Mouse (Mus musculus): ENCODE data around the gene Rhno1.

The Rhno1 gene

DNA sequence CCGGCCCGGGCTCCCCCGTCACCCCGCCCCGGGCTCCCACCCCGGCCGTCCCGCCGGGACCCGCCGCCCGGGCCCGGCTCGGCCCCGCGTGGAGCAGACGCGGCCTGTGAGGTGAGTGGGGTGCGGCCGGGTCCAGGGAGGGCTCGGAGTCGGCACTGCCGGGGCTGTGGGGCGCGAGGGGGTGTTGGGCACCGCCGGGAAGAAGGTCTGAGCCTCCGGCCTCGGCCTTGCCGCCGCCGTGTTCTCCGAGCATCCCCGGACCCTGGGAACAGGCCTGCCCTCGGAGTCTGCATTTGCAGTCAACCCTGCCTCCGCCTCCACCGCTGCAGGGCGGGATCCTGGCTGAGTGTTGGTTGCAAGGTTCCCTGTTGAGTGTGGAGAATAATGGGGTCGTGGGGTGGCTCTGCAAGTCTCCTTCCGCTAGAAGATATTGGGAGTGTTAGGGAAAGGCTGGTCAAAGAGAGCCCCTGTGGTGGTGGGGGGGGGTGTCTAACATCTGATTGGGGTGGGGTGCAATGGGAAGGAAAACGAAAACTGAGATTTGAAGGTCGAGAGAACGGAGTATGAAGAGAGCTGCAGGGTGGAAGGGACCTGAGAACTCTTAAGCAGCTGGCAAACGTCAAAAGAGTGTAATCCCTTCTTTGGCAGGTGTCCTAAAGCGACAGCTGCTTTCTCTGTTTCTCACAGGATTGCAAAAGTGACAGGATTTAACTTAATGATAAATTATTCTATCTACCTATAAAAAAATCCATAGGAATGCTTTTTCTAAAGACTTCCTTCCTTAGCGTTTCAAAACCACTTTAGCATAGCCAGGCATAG, 505 bp upstream of the Rhno1 start:
- no peak for DNase-seq (ENCODE audit: low spot score)

GRCm38 (mm10) chr6:128361901-128362300, 810 bp downstream of the Rhno1 start:
- DNase-seq (ENCODE audit: low spot score) = no peak

DNA sequence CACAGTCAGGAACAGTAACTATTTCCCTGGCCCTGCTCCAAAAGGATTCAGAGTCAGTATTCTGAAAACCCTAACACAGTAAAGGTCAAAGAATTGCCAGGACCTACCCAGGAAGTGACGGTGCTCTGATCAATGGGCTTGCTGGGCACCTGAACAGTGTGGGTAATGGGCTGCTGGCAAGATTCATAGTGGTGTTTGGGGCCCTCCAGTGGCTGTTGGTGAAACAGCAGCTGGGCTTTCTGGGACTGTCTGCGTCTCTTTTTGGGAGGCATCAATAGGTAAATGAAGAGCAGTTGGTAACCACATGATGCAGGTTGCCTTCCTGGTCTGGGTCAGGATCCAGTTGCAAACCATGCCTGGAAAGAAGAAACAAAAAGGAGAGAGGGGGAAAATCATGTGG, 3.7 kb downstream of the Rhno1 start:
- peak; percentile 72 for DNase-seq (ENCODE audit: low spot score)

- peak; percentile 89 for DNase-seq (ENCODE audit: low spot score)
Observed at GRCm38 (mm10) chr6:128355726-128356416, 6.8 kb downstream of the Rhno1 start, which contains the start of gene Tulp3. Gene Tulp3, minus strand, starts transcription at chr6:128355851.

DNA sequence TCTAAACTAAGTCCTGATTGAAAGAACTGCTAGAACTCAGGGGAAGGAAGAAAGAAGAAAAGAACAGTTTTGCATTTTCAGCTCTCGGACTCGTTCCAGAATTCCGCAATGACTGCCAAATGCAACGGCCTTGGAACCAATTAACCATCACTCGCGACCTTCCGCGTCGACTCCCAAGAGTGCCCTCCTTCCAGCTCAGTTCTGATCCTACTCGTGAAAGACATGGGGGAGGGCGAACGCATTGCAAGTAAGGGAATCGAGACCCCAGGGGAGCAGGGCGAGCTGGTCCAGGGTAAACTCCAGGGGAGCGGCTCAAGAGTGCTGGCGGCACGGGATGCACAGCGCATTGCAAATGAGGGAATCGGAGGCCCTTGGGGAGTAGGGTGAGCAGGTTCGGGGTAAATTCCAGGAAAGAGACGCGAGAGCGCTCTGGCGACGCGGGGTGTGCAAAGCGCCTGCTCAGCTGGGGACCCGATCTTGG, 7.5 kb downstream of the Rhno1 start:
- DNase-seq (ENCODE audit: low spot score) = no peak

DNA sequence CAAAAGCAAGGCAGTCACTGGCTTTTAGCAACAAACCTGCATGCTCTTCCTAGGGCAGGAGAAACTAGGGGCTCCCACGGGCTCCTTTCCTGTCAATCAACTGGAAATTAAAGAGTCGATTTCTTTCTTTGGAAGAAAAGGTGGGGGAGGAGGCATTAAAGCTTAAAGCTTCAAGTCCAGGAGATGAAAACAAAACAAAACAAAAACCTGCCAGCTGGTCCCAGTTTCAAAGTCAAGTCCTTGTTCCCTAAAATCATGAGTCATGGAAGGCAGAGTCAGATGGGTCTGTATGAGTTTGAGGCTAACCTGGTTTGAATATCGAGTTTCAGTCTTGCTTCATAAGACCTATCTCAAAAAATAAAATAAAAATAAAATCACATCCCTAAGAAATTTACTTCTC, 8.6 kb downstream of the Rhno1 start:
- no peak for DNase-seq (ENCODE audit: low spot score)

GRCm38 (mm10) chr6:128349711-128350110, 13.0 kb downstream of the Rhno1 start:
- DNase-seq (ENCODE audit: low spot score) = no peak

DNA sequence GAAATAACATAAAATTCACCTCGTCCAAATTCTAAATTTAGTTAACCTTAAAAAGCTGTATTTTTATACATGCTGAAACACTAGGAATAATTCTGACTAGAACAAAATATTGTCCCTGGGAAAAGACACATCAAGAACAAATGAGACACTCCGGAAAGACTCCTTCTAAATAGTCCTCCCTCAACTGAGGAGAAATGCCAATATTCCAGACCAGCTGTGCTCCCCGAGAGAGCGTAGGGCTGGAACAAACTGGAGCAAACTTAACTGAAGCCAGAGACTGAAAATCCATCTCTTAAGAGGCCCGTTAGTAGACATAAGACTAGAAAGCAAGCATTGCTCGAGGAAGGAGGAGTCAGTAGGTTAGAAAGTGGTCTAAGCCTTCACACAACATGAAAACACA, 15.9 kb downstream of the Rhno1 start:
- DNase-seq (ENCODE audit: low spot score) = no peak

DNA sequence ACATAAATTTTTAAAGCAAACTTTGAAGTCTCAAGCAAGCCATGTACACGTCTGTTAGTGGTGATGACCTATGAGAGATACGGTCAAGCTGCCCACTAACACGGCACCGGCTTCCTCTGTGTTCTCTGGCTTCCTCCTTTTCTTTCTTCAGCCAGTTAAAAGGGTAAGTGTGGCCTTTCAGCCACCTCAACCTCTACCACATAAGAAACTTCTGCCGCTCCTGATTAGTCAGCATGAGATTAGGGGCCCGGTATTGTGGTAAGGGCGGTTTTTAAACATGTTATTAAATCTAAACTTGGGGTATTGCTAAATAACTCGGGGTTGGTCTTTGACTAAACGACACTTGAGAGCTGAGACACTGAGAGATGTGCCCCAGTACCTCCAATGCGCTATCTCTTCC, 17.1 kb downstream of the Rhno1 start:
- no peak for DNase-seq (ENCODE audit: low spot score)

DNA sequence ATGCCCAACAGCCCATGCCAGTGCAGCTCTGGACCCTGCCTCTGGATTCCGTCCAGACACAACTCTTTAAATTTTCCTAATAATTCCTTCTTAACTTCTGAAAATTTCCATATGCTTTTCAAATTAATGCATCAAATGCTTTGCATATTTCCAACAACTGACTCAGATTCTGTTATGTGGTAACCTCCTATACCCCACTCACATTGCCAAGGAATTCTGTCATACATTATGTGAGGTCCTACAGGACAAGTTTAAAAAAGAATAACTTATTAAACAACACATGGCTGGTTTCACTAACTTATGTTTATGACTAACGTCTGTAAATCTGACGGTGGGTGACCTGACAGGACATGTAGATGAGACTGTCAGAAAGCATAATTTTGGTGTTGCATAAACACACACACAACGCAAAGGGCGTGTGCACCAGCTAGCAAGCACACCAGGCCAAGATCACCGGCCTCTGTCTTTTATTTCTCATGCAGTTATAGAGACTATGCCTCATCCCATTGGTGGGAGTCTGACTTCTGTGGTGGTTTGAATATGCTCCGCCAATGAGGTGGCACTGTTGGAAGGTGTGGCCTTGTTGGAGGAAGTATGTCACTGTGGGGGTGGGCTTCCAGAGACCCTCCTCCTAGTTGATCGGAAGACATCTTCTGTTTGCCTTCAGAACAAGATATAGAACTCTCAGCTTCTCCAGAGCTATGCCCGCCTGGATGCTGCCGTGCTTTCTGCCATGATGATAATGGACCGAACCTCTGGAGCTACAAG, 20.6 kb downstream of the Rhno1 start:
- no peak for DNase-seq (ENCODE audit: low spot score)

DNA sequence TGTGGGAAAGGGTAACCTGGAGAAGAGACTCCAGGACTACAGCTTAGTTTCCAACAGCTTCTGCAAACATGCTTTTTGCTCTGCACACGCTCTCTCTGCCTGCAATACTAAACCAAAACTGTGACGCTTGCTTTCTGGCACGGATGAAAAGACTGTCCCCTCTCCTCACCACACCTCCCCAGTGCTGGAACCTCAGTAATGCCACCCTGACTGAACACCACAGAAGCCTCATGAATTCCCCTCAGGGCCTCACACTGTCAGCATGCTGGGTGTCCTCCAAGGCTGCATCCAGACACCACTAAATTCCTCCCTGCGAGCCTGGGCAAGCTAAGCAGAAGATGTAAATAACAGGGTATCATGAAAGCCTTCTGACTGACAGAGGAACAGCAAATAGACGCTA, 23.8 kb downstream of the Rhno1 start:
- DNase-seq (ENCODE audit: low spot score) = no peak

DNA sequence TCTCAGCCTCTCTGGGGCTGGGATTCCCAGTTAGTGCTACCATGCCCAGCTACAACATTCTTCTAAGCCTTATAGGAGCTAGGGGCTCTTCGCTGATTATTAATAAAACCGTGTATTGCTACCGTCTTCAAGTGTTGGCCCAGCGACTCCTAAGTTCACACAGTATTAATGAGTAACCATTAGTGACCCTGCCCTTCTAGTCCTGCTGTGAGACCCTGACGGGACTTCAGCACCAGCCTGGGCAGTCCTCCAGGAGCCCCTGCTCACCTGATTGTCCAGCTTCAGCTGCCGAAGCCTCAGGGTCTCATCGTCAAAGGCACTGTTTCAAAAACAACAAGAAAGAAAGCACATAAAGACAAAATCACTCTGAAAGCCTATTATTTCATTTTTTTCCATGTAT, 25.2 kb downstream of the Rhno1 start:
- DNase-seq (ENCODE audit: low spot score) = no peak

GRCm38 (mm10) chr6:128334397-128335124, 28.1 kb downstream of the Rhno1 start:
- peak; percentile 67 for DNase-seq (ENCODE audit: low spot score)

DNA sequence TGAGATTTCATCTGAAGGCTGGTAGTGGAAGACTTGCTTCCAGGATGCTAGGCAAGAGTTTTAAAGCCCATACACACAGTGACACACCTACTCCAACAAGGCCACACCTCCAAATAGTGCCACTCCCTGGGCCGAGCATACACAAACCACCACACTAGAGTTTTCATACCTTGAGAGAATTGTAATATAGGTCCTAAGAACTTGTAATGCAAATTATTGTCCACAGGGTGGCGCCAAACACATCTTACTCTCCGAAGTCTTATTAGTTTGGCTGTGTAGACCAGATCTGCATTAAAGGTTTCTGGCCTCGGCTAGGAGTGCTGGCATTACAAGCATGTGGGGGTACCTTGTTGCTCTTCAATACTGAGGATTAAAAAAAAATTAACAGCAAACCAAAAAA, 44.4 kb downstream of the Rhno1 start:
- peak; percentile 54 for DNase-seq (ENCODE audit: low spot score)

- no peak for DNase-seq (ENCODE audit: low spot score)
Observed at GRCm38 (mm10) chr6:128315597-128315996, 47.1 kb downstream of the Rhno1 start.

DNA sequence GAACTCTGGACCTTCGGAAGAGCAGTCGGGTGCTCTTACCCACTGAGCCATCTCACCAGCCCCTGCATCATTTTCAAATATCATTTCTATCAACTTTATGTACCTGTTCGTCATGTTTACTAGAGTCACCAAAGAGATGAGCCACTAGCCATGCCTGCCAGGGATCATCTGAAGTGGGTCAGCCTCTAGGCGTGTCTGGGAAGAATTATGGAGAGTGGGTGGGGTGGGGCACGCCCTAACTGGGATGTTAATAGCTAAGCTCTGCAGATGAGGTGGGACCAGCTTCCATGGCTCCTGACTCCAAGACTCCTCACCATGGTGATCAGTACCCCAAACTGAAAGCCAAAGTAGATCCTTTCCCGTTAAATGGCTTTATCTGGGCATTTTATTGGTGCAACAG, 47.9 kb downstream of the Rhno1 start:
- no peak for DNase-seq (ENCODE audit: low spot score)

DNA sequence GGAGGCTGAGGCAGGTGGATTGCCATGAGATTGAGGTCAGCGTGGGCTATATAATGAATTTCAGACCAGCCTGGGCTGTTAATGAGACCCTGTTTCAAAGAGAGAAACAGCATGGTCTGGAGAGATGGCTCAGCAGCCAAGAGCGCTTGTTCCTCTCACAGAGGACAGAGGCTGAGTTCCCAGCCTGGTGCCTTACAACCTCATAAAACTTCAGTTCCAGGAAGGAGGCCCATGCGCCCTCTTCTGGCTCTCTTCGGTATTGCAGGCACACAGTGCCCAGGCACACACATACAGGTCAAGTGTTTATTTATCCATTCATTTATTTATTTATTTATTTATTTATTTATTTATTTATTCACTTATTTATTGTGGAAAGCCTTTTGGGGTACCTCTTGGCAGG, 54.4 kb downstream of the Rhno1 start:
- no peak for DNase-seq (ENCODE audit: low spot score)

All from layer of hippocampus, adult 9-10 months (tissue).